Mouse (Mus musculus): ENCODE data around the gene Nsun7.

GRCm38 (mm10) chr5:66346756-66347155 lies 87.1 kb downstream of the Nsun7 start:
- TF ChIP-seq CTCF (IDR thresholded peaks at IDR 0.05; ENCODE audit: borderline replicate concordance, insufficient read depth, low read length) = no peak
- TF ChIP-seq POLR2A (IDR thresholded peaks at IDR 0.05; ENCODE audit: low read depth, low read length) = no peak
